Mouse (Mus musculus): Measurements from ENCODE around the gene Coa3. TPM values are rescaled to one million over a fixed set of nuclear protein-coding genes. Genes with fewer than 3 reads are reported as not detected.

Gene Coa3
- polyA plus RNA-seq, 1 experiment: not detected

DNA sequence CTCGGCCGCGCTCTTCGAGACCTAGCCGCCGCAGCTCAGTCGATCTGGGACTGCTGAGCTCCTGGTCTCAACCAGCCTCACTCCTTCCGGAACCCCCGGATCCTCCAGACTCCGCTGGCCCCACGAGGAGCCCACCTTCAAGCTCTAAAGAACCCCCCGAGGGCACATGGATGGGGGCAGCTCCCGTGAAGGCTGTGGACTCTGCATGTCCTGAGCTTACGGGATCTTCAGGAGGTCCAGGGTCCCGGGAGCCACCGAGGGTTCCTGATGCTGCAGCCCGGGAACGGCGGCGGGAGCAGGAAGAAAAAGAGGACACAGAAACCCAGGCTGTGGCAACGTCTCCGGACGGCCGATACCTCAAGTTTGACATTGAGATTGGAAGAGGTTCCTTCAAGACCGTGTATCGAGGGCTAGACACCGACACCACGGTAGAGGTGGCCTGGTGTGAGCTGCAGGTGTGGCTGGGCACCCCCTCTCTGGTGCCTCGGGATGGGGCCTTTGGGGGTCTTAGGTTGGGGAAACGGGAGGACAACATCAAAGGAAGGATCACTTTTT lies 18.0 kb downstream of the Coa3 start:
- H3K27ac ChIP-seq (ENCODE audit: insufficient read depth, low read depth, low read length): no peak overlapping the region
- H3K4me1 ChIP-seq (ENCODE audit: control insufficient read depth, insufficient read depth, low read length): peaks cover 43% of the 10 kb centered on the region
- TF ChIP-seq CTCF (IDR thresholded peaks at IDR 0.05; ENCODE audit: insufficient read depth, low read depth, low read length) (no peak), POLR2A (IDR thresholded peaks at IDR 0.05; ENCODE audit: insufficient read depth, low read depth, low read length) (no peak)
- H3K4me3 ChIP-seq (ENCODE audit: insufficient read depth, low read depth, low read length): peak overlapping the region; percentile 54
- 4% methylated on average over 30 of the region's 30 CpGs for WGBS

DNA sequence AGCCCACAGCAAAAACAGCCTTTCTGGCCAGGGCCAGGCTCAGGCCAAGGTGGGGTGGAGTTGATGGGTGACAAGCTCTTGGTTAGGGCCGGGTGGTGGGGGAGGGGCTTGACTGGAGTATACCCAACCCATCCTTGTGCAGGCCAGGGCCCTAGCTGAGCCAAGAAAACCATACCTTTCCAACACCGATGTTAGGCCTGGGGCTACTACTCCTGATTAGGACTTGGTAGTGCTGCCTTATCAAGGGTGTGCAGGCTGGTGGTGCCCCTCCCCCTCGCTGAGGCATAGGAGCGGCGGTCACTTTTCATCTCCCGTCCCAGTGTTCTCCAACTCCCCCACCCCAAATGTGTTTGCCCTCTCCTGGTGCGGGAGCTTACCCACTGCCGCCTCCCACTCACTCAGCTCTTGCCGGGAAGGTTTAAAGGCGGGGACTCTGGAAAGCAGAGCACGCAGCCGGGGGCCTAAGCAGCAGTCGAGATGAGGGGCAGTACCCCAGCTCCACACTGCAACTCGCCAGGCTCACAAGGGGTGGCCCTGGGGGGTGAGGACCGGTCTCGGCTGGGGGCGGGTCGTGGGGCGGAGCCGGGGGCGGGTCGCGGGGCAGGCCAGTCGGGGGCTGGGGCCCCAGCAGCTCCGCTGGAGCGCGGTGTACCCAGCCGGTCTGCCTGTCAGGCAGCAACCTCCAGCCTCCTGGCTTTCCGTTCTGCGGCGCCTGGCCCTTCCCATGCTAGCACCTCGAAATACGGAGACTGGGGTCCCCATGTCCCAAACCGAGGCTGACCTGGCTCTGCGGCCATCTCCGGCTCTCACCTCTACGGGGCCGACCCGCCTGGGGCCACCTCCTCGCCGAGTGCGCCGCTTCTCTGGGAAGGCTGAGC lies 18.7 kb downstream of the Coa3 start, which contains the start of gene Wnk4:
Gene Wnk4 (plus strand): TSS at position 620 of the 878 bp plus-strand sequence.
- WGBS: 1% methylated on average over 43 of the region's 43 CpGs
- Histone ChIP-seq H3K27ac (ENCODE audit: insufficient read depth, low read depth, low read length) (no peak within 1 kb of the TSS), H3K4me3 (ENCODE audit: insufficient read depth, low read depth, low read length) (peak within 1 kb of the TSS; percentile 54), H3K4me1 (ENCODE audit: control insufficient read depth, insufficient read depth, low read length) (peaks cover 40% of the 10 kb centered on the region)
- TF ChIP-seq CTCF (IDR thresholded peaks at IDR 0.05; ENCODE audit: insufficient read depth, low read depth, low read length): no peak
- 0 out of 2 replicates have a peak, but pooled peaks have one; percentile 20 for TF ChIP-seq POLR2A (IDR thresholded peaks at IDR 0.05; ENCODE audit: insufficient read depth, low read depth, low read length)

DNA sequence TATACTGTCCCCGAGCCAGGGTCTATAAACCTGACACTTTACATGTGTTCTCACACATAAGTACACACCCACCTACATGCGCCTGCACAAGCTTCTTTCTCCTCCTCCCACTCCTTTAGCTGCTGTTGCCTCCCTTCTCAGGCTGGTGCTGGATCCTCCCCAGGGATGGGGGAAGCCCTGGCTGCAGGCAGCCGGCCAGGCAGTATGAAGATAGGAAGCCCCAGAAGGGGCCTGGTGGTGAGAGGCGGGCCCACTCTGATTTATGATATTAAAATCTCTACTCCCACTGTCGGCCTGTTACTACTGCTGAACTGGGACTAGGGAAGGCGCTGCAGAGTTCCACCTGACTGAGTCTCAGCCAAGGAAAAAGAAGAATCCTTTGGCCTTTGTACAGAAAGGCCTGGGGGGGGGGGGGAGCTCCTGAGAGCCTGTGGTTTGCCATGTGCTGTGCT lies 19.6 kb downstream of the Coa3 start:
- no peak for TF ChIP-seq POLR2A (IDR thresholded peaks at IDR 0.05; ENCODE audit: insufficient read depth, low read depth, low read length)
- TF ChIP-seq CTCF (IDR thresholded peaks at IDR 0.05; ENCODE audit: insufficient read depth, low read depth, low read length): no peak
- no peak overlapping the region for H3K4me3 ChIP-seq (ENCODE audit: insufficient read depth, low read depth, low read length)
- no peak overlapping the region for H3K27ac ChIP-seq (ENCODE audit: insufficient read depth, low read depth, low read length)
- 39% methylated on average over 6 of the region's 6 CpGs for WGBS
- H3K4me1 ChIP-seq (ENCODE audit: control insufficient read depth, insufficient read depth, low read length): peaks cover 35% of the 10 kb centered on the region

DNA sequence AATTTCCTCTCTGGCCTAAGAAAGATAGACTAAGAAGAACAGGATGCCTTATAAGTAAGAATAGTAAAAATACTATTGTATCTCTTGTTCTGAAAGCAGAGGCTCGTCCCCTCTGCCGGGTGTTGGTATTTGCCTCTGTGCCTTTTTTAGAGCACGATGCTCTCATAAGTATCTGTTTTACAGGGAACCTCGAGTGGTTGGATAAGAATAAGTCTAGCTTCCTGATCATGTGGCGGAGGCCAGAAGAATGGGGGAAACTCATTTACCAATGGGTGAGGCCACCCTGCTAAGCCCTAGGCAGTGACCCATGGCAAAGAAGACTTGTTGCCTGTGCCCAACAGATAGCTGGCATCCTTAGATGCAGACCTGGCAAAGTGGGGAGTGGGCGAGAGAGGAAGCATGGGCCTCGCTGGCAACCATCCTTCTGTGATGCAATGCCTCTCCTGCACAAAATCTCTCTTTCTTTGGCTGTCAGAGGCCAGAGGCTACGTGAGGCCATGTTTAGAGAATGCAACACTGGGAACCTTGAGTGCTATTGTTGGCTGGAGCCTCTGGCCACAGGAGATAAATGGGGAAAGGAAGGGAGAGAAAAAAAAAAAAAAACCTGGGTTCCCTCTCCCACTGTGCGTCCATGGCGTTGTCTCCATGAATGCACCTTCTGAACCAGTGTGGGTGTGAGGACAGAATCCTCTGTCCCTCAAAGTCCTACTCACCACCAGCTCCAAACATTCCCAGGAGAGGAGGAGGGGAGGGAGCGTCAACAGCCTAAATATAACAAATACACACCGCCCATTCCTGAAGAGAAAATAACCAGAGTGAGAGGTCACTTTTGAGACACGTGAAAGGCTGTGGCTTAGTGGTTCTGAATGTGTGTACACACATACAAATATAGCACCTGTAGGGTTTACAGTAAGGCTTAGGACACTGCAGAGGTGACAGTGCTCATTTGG lies 22.8 kb downstream of the Coa3 start:
- H3K4me1 ChIP-seq (ENCODE audit: control insufficient read depth, insufficient read depth, low read length): peaks cover 22% of the 10 kb centered on the region
- 84% methylated on average over 13 of the region's 13 CpGs for WGBS
- H3K4me3 ChIP-seq (ENCODE audit: insufficient read depth, low read depth, low read length): no peak overlapping the region
- H3K27ac ChIP-seq (ENCODE audit: insufficient read depth, low read depth, low read length): no peak overlapping the region
- TF ChIP-seq CTCF (IDR thresholded peaks at IDR 0.05; ENCODE audit: insufficient read depth, low read depth, low read length): no peak
- no peak for TF ChIP-seq POLR2A (IDR thresholded peaks at IDR 0.05; ENCODE audit: insufficient read depth, low read depth, low read length)

DNA sequence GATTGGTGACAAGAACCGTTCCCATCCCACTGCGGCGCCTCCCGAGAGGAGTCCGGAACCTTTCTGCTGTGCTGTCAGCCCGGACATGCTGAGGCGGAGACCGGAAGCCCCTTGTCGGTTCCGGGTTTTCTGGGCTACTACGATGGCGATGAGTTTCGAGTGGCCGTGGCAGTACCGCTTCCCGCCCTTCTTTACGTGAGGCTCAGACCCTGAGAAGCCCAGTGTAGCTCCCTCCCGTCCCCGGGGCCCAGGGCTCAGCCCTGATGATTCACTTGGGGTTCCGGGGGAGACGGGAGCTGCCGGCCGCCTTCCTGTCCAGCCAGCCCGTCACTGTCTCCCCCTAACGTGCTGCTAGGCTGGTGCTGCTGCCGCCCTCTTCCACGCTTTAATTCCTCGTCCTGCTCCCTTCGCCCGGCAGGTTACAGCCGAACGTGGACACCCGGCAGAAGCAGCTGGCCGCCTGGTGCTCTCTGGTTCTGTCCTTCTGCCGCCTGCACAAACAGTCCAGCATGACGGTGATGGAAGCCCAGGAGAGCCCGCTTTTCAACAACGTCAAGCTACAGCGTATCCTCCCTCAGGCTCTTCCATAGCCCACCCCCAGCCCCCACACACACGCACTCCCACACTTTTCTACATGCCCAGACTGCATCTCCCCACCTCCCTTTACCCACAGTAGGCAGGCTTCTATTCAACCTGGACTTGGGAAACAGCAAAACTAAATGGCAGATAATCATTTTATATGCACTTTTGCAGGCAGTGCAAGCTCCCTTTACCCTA lies 25.1 kb downstream of the Coa3 start, which contains the start of gene Vps25:
Gene Vps25 (plus strand): TSS at position 95 of the 777 bp plus-strand sequence.
- peaks cover 2% of the 10 kb centered on the region; the same call in 1 of the 2 replicates for H3K4me1 ChIP-seq (ENCODE audit: control insufficient read depth, insufficient read depth, low read length)
- H3K27ac ChIP-seq (ENCODE audit: insufficient read depth, low read depth, low read length): peak within 1 kb of the TSS; percentile 81
- peak within 1 kb of the TSS; percentile 96 for H3K4me3 ChIP-seq (ENCODE audit: insufficient read depth, low read depth, low read length)
- TF ChIP-seq CTCF (IDR thresholded peaks at IDR 0.05; ENCODE audit: insufficient read depth, low read depth, low read length): no peak
- TF ChIP-seq POLR2A (IDR thresholded peaks at IDR 0.05; ENCODE audit: insufficient read depth, low read depth, low read length): peak; percentile 75
- WGBS: 0% methylated on average over 40 of the region's 40 CpGs

DNA sequence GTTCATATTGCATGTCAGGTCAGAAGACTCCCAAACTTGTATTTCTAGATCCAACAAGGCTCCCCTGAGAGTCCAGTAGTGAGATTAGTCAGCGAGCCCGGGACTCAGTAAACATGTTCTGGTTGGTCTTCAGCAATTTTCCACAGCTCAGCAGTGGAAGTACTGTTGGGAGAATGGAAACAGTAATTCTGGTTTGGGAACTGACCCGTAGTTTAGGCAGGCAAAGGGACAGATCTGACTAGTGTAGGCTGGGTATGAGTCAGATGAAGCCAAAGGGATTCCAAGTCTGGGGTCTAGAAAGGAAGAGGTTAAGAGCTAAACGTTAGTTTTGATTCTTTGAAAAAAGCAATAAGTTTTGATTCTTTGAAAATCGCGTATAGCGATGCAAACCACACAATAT lies 26.0 kb downstream of the Coa3 start:
- no peak for TF ChIP-seq POLR2A (IDR thresholded peaks at IDR 0.05; ENCODE audit: insufficient read depth, low read depth, low read length)
- no peak for TF ChIP-seq CTCF (IDR thresholded peaks at IDR 0.05; ENCODE audit: insufficient read depth, low read depth, low read length)
- Histone ChIP-seq H3K4me1 (ENCODE audit: control insufficient read depth, insufficient read depth, low read length) (no peaks in the 10 kb centered on the region; the same call in 1 of the 2 replicates), H3K4me3 (ENCODE audit: insufficient read depth, low read depth, low read length) (peak overlapping the region; percentile 96; the same call in 1 of the 2 replicates), H3K27ac (ENCODE audit: insufficient read depth, low read depth, low read length) (peak overlapping the region; percentile 4; the same call in 1 of the 2 replicates)
- 4% methylated on average over 7 of the region's 7 CpGs for whole genome bisulfite sequencing

DNA sequence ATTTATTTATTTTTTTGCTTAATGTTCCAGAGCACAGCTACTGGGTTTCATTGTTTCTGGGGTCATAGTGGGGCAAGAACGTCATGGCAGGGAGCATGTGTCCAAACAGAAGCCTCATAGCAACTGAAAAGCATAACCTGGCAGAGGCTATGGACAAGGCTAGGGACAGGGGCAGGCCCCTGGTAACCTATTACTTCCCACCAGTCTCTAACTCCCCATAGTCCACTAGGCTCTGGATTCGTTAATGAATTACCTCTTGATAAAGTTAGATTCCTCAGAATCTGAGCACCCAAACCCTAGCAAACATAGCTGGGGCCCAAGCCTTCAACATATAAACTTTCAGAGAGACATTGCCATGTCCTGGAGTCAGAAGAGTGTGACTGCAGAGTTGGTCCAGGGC lies 27.9 kb downstream of the Coa3 start:
- no peak overlapping the region for H3K4me3 ChIP-seq (ENCODE audit: insufficient read depth, low read depth, low read length)
- TF ChIP-seq CTCF (IDR thresholded peaks at IDR 0.05; ENCODE audit: insufficient read depth, low read depth, low read length) (no peak), POLR2A (IDR thresholded peaks at IDR 0.05; ENCODE audit: insufficient read depth, low read depth, low read length) (no peak)
- H3K4me1 ChIP-seq (ENCODE audit: control insufficient read depth, insufficient read depth, low read length): peaks cover 5% of the 10 kb centered on the region
- WGBS: 72% methylated on average over 2 of the region's 2 CpGs
- no peak overlapping the region for H3K27ac ChIP-seq (ENCODE audit: insufficient read depth, low read depth, low read length)
